In the genomic region with DNA sequence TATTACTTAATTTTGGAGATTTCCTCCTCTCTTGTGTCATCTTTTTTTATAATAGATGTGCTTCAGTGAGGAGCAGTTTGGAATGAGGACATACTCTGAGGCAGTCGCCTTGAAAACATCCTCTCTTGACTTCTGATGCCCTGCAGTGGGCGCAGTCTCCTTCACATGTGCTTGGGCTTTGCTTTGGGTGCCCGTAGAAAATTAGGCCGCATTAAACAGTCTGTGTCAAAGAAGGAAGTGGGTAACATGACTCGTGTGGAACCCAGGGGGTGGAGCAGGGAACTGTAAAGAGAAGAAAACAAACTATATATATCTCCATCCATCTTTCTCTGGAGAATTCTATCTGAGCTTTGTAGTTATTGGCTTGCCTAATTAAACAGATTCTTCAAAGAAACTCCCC, we compare ENCODE assay signal across 10 mouse cellular contexts.
DNase-seq lines count a peak whose midpoint lies in the region; ATAC-seq and TF ChIP-seq lines count a peak whose summit lies in the region.
"Had no signal": no experiment of that assay in that cellular context is flagged by ENCODE, and none has a peak within 500 bp of the region (broad histone marks: within the 10 kb centered on the region; RNA-seq: fewer than 3 reads in every experiment).

No protein-coding gene starts in this region.

- H3K4me2 ChIP-seq in hindbrain, postnatal 0 days (ENCODE audit: low read depth, low read length) = no peak overlapping the region
- H3K4me2 ChIP-seq in hindbrain, embryonic 11.5 days (replicated peaks; ENCODE audit: low read depth, low read length) = no peak overlapping the region
- H3K4me2 ChIP-seq in kidney, embryonic 14.5 days (replicated peaks; ENCODE audit: low read depth, low read length) = no peak overlapping the region
- H3K4me2 ChIP-seq: liver, embryonic 13.5 days had no signal

- no peak overlapping the region for H3K9ac ChIP-seq in hindbrain, postnatal 0 days (replicated peaks; ENCODE audit: low read length)
- H3K9ac ChIP-seq in hindbrain, embryonic 11.5 days (ENCODE audit: low read depth, low read length) = no peak overlapping the region
- no peak overlapping the region for H3K9ac ChIP-seq in kidney, embryonic 14.5 days (ENCODE audit: low read depth, low read length)
- H3K9ac ChIP-seq: liver, embryonic 13.5 days had no signal

- no peaks in the 10 kb centered on the region for H3K27me3 ChIP-seq in hindbrain, postnatal 0 days (ENCODE audit: insufficient read depth, low read length)
- no peaks in the 10 kb centered on the region for H3K27me3 ChIP-seq in hindbrain, embryonic 11.5 days (ENCODE audit: control insufficient read depth, insufficient read depth, low read length)
- H3K27me3 ChIP-seq in splenic B cell, adult 2 months (ENCODE audit: control insufficient read depth, insufficient read depth, low read length, poor library complexity, severe bottlenecking) = no peaks in the 10 kb centered on the region
- H3K27me3 ChIP-seq in kidney, embryonic 14.5 days (ENCODE audit: control insufficient read depth, insufficient read depth, low read length) = no peaks in the 10 kb centered on the region
- H3K27me3 ChIP-seq: liver, embryonic 13.5 days had no signal

- DNase-seq in hindbrain, postnatal 0 days (ENCODE audit: low spot score) = no peak
- DNase-seq in hindbrain, embryonic 11.5 days (ENCODE audit: low spot score) = no peak
- peak; percentile 70 for DNase-seq in CD4-positive, CD25-positive, alpha-beta regulatory T cell, adult 2 months (ENCODE audit: low read depth, low spot score)
- peak; percentile 48 for DNase-seq in induced T-regulatory cell, adult 2 months (ENCODE audit: low read depth)
- peak; percentile 85 for DNase-seq in splenic B cell, adult 2 months (ENCODE audit: low read depth, low spot score)
- no peak for DNase-seq in adrenal gland, adult 2 months
- DNase-seq: adrenal gland, postnatal 14 days; liver, embryonic 13.5 days had no signal

- no peaks in the 10 kb centered on the region for H3K36me3 ChIP-seq in hindbrain, postnatal 0 days (ENCODE audit: insufficient read depth, low read length)
- no peaks in the 10 kb centered on the region for H3K36me3 ChIP-seq in hindbrain, embryonic 11.5 days (ENCODE audit: control insufficient read depth, insufficient read depth, low read length)
- no peaks in the 10 kb centered on the region for H3K36me3 ChIP-seq in splenic B cell, adult 2 months (ENCODE audit: control insufficient read depth, insufficient read depth, low read length, poor library complexity, severe bottlenecking)
- no peaks in the 10 kb centered on the region for H3K36me3 ChIP-seq in kidney, embryonic 14.5 days (ENCODE audit: control insufficient read depth, insufficient read depth, low read length)
- H3K36me3 ChIP-seq: liver, embryonic 13.5 days had no signal

- no peak overlapping the region for H3K4me3 ChIP-seq in hindbrain, postnatal 0 days (ENCODE audit: low read length)
- no peak overlapping the region for H3K4me3 ChIP-seq in hindbrain, embryonic 11.5 days (ENCODE audit: low read depth, low read length)
- H3K4me3 ChIP-seq in kidney, embryonic 14.5 days (ENCODE audit: low read length) = no peak overlapping the region
- H3K4me3 ChIP-seq: liver, embryonic 13.5 days had no signal

- no peaks in the 10 kb centered on the region for H3K9me3 ChIP-seq in hindbrain, postnatal 0 days (ENCODE audit: low read length)
- no peaks in the 10 kb centered on the region for H3K9me3 ChIP-seq in hindbrain, embryonic 11.5 days (ENCODE audit: control insufficient read depth, low read length)
- H3K9me3 ChIP-seq in kidney, embryonic 14.5 days (ENCODE audit: control insufficient read depth, low read length) = no peaks in the 10 kb centered on the region
- H3K9me3 ChIP-seq: liver, embryonic 13.5 days had no signal

- H3K4me1 ChIP-seq in hindbrain, postnatal 0 days (ENCODE audit: insufficient read depth, low read length) = peaks cover 8% of the 10 kb centered on the region; the same call in 1 of the 2 replicates
- no peaks in the 10 kb centered on the region; the same call in 1 of the 2 replicates for H3K4me1 ChIP-seq in hindbrain, embryonic 11.5 days (replicated peaks; ENCODE audit: control insufficient read depth, insufficient read depth, low read length)
- H3K4me1 ChIP-seq in kidney, embryonic 14.5 days (ENCODE audit: control insufficient read depth, insufficient read depth, low read length) = peaks cover 17% of the 10 kb centered on the region

- no peak for ATAC-seq in hindbrain, postnatal 0 days
- no peak for ATAC-seq in hindbrain, embryonic 11.5 days (ENCODE audit: low FRiP score)
- ATAC-seq in cerebellum, adult (ENCODE audit: insufficient number of reproducible peaks, low FRiP score, low TSS enrichment) = no peak
- ATAC-seq in kidney, embryonic 14.5 days (ENCODE audit: low FRiP score, low TSS enrichment) = no peak

- WGBS in hindbrain, postnatal 0 days = 64% methylated on average over 5 of the region's 5 CpGs
- WGBS in hindbrain, embryonic 11.5 days = 77% methylated on average over 5 of the region's 5 CpGs
- WGBS in kidney, embryonic 14.5 days = 39% methylated on average over 5 of the region's 5 CpGs

- peak; percentile 14; the same call in 1 of the 2 replicates for TF ChIP-seq CTCF in hindbrain, postnatal 0 days (IDR thresholded peaks at IDR 0.05; ENCODE audit: low read depth)

- no peak overlapping the region for H3K27ac ChIP-seq in hindbrain, postnatal 0 days
- H3K27ac ChIP-seq in hindbrain, embryonic 11.5 days (ENCODE audit: low read depth, low read length) = no peak overlapping the region; the same call in 1 of the 2 replicates
- H3K27ac ChIP-seq in kidney, embryonic 14.5 days (ENCODE audit: low read depth, low read length) = no peak overlapping the region
- H3K27ac ChIP-seq: liver, embryonic 13.5 days had no signal

Comparison
In these comparisons a context has a peak if more than half of its experiments do, and no peak if none do; other contexts are left out.
1. DNase-seq: peak in CD4-positive, CD25-positive, alpha-beta regulatory T cell, adult 2 months (single experiment), induced T-regulatory cell, adult 2 months (single experiment) and splenic B cell, adult 2 months (single experiment); none in hindbrain, postnatal 0 days (single experiment), hindbrain, embryonic 11.5 days (single experiment) and adrenal gland, adult 2 months (single experiment).